Mouse (Mus musculus): ENCODE data around the gene Kcnmb3. TPM values are rescaled to one million over a fixed set of nuclear protein-coding genes. Genes with fewer than 3 reads are reported as not detected.
A peak's percentile ranks its signal among the peaks of the same experiment; 100 is the strongest.

Gene Kcnmb3
- polyA plus RNA-seq (2015; fragmentation: Nextera tagmentation; extraction: Ambion mirVana): 0.21 TPM in 1 of 2 replicates, not detected in the other

DNA sequence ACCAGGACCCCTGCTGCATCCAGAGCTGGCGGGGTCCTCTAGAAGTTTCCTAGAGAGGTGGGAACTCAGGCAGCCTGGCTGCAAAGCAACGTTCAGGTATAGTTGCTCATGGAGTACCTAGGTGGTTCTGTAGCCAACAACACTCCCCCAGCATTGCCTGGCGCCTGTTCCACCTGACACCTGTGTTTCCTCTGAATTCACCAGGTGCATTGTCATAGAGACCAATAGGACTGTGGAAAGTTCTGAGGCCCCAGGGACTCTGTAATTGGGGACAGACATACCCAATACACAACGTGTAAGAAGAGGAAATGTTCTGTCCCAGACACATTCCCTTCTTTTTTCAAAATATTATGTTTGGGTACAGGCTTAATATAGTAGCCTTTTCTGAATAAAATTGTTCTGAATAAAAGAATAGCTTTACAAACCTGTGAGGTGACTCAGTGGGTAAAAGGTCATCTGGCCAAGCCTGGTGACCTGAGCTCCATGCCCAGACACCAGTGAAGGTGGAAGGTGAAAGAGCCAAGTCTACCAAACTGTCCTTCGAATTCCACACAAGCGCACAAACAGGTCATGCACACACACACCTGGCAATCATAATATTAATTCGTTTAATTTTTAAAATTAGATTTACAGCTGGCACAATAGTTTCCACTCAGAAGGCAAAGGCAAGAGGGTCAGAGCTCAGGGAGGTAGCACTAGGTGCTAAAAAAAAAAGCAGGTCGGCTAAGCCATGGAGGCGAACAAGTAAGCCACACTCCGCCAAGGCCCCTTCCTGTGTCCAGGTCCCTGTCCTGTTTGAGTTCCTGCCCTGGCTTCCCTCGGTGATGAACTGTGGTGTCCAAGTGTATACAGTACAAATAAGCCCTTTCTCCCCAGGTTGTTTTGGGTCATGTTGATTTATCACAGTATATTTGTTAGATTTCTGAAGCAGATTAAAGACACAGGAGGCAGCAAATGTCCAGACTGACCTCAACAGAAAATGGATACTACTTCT, at the start of gene Kcnmb3:
TSS of gene Kcnmb3 (minus strand) at position 135 of the 994 bp plus-strand sequence.
- WGBS: 85% methylated on average over 11 of the region's 11 CpGs
- H3K9me3 ChIP-seq: no peaks in the 10 kb centered on the region
- no peak for ATAC-seq (ENCODE audit: low FRiP score, low read depth)
- H3K4me2 ChIP-seq: no peak within 1 kb of the TSS
- H3K36me3 ChIP-seq: no peaks in the 10 kb centered on the region
- H3K9ac ChIP-seq: no peak within 1 kb of the TSS
- no peaks in the 10 kb centered on the region for H3K27me3 ChIP-seq
- H3K27ac ChIP-seq (replicated peaks): no peak within 1 kb of the TSS
- H3K4me1 ChIP-seq (replicated peaks): no peaks in the 10 kb centered on the region
- no peak within 1 kb of the TSS for H3K4me3 ChIP-seq

DNA sequence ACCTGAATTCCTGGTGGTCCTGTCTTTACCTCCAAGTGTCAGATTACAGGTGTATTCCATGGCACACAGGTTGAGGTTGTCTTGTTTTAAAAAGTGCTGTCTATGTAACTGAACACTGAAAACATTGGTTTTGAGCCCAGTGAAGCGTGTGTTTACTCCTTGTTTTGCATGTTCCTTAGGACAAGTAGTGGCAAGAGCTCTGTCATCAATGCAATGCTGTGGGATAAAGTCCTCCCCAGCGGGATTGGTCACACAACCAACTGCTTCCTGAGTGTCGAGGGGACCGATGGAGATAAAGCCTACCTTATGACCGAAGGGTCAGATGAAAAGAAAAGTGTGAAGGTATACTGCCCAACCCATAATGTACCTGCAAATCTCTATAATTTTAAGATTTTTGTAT, 46.1 kb upstream of the Kcnmb3 start:
- Histone ChIP-seq H3K27ac (replicated peaks) (no peak overlapping the region), H3K4me3 (no peak overlapping the region), H3K36me3 (peaks cover 54% of the 10 kb centered on the region), H3K9me3 (no peaks in the 10 kb centered on the region), H3K4me2 (no peak overlapping the region), H3K9ac (no peak overlapping the region), H3K4me1 (replicated peaks) (no peaks in the 10 kb centered on the region), H3K27me3 (no peaks in the 10 kb centered on the region)
- ATAC-seq (ENCODE audit: low FRiP score, low read depth): no peak
- WGBS: 96% methylated on average over 5 of the region's 5 CpGs

- H3K4me1 ChIP-seq (replicated peaks): no peaks in the 10 kb centered on the region
- no peak overlapping the region for H3K27ac ChIP-seq (replicated peaks)
- no peak overlapping the region for H3K9ac ChIP-seq
- no peaks in the 10 kb centered on the region for H3K27me3 ChIP-seq
- no peak overlapping the region for H3K4me3 ChIP-seq
- H3K36me3 ChIP-seq: peaks cover 49% of the 10 kb centered on the region
- no peaks in the 10 kb centered on the region for H3K9me3 ChIP-seq
- no peak overlapping the region for H3K4me2 ChIP-seq
- peak; percentile 45; the same call in 1 of the 2 replicates for ATAC-seq (ENCODE audit: low FRiP score, low read depth)
- 46% methylated on average over 1 of the region's 1 CpGs for WGBS
Measured at GRCm38 (mm10) chr3:32537556-32537955, 45.5 kb upstream of the Kcnmb3 start.

DNA sequence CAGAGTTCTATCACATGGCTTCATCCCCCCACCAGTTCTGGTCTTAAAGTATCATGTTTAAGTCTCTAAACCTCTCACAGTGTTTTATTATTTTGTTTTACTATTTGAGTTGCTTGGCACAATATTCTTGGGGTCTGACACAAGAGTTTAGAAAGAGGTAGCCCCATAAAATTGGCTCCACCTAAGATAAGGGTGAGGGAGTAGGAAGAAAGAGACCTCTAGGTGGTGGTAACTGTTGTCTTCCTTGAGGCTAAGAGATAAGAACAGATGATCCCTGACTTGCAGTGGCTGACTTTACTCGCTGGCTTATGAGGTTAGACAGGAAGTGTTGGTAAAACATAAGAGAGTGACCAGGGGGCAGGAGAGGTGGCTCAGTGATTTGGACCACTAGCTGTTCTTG, 43.7 kb upstream of the Kcnmb3 start:
- H3K36me3 ChIP-seq: peaks cover 40% of the 10 kb centered on the region
- peaks cover 7% of the 10 kb centered on the region; the same call in 1 of the 2 replicates for H3K4me1 ChIP-seq (replicated peaks)
- H3K9ac ChIP-seq: no peak overlapping the region
- no peak overlapping the region for H3K4me3 ChIP-seq
- ATAC-seq (ENCODE audit: low FRiP score, low read depth): no peak
- no peak overlapping the region for H3K4me2 ChIP-seq
- no peaks in the 10 kb centered on the region for H3K27me3 ChIP-seq
- no peak overlapping the region for H3K27ac ChIP-seq (replicated peaks)
- 77% methylated on average over 1 of the region's 1 CpGs for WGBS
- no peaks in the 10 kb centered on the region for H3K9me3 ChIP-seq

DNA sequence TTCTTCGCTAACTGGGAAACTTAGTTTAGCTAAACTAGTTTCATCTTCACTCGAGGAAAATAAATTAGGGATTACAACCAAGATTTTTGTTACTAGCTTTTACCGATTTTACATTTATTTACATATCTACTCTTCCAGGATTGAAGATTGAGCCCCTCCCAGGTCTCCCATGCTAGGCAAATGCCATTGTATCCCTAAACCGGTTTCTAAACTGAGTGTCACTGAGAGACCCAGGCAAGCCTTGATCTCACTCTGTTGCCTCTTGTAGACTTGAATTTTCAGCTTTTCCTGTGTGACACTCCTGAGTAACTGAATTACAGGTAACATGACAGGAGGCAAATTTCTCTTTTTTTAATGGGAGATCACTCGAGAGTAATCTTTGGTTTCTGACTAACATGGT, 38.0 kb upstream of the Kcnmb3 start:
- peak overlapping the region; percentile 82 for H3K9ac ChIP-seq
- H3K27me3 ChIP-seq: no peaks in the 10 kb centered on the region
- peak overlapping the region; percentile 74 for H3K4me3 ChIP-seq
- ATAC-seq (ENCODE audit: low FRiP score, low read depth): no peak
- H3K27ac ChIP-seq (replicated peaks): no peak overlapping the region
- WGBS: 21% methylated on average over 5 of the region's 5 CpGs
- peaks cover 21% of the 10 kb centered on the region for H3K36me3 ChIP-seq
- H3K9me3 ChIP-seq: no peaks in the 10 kb centered on the region
- peaks cover 15% of the 10 kb centered on the region for H3K4me1 ChIP-seq (replicated peaks)
- H3K4me2 ChIP-seq: peak overlapping the region; percentile 63

GRCm38 (mm10) chr3:32529303-32529898, 37.4 kb upstream of the Kcnmb3 start, which contains the start of gene Mfn1:
Gene Mfn1, plus strand, starts transcription at chr3:32529465.
- Histone ChIP-seq H3K4me3 (peak within 1 kb of the TSS; percentile 74), H3K27ac (replicated peaks) (peak within 1 kb of the TSS; percentile 86), H3K4me1 (replicated peaks) (peaks cover 15% of the 10 kb centered on the region), H3K9ac (peak within 1 kb of the TSS; percentile 82), H3K27me3 (no peaks in the 10 kb centered on the region), H3K4me2 (peak within 1 kb of the TSS; percentile 63), H3K9me3 (no peaks in the 10 kb centered on the region), H3K36me3 (peaks cover 14% of the 10 kb centered on the region)
- peak; percentile 100 for ATAC-seq (ENCODE audit: low FRiP score, low read depth)
- WGBS: under 1% methylated on average over 47 of the region's 47 CpGs

GRCm38 (mm10) chr3:32527181-32527580, 35.1 kb upstream of the Kcnmb3 start:
- H3K4me3 ChIP-seq: no peak overlapping the region
- no peaks in the 10 kb centered on the region for H3K27me3 ChIP-seq
- no peak overlapping the region for H3K4me2 ChIP-seq
- H3K9ac ChIP-seq: no peak overlapping the region
- WGBS: 95% methylated on average over 4 of the region's 4 CpGs
- ATAC-seq (ENCODE audit: low FRiP score, low read depth): no peak
- peaks cover 15% of the 10 kb centered on the region for H3K4me1 ChIP-seq (replicated peaks)
- no peaks in the 10 kb centered on the region for H3K9me3 ChIP-seq
- H3K36me3 ChIP-seq: peaks cover 28% of the 10 kb centered on the region
- no peak overlapping the region for H3K27ac ChIP-seq (replicated peaks)

DNA sequence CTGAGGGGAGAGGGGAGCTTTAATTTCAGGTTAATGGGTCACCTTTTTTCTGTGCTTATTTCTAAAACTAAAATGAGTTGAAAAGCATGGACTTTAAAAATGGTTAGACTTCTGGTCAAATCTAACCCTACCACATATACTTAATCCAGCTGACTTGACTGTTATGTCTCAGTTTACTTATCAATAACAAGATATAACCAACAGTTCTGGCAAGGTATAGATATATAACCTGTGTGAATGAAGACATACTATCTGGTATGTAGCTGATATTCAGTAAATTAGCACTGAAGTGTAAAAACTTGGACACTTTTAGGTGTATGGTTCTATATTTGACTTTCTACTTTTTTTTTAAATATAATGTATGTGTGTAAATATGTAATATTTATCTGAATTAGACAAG, 21.5 kb upstream of the Kcnmb3 start:
- no peak for ATAC-seq (ENCODE audit: low FRiP score, low read depth)
- H3K4me2 ChIP-seq: no peak overlapping the region
- no peak overlapping the region for H3K9ac ChIP-seq
- H3K4me1 ChIP-seq (replicated peaks): peaks cover 38% of the 10 kb centered on the region
- H3K27me3 ChIP-seq: no peaks in the 10 kb centered on the region
- H3K36me3 ChIP-seq: peaks cover 21% of the 10 kb centered on the region
- no peaks in the 10 kb centered on the region for H3K9me3 ChIP-seq
- H3K4me3 ChIP-seq: no peak overlapping the region
- H3K27ac ChIP-seq (replicated peaks): no peak overlapping the region

GRCm38 (mm10) chr3:32512686-32513284, 20.8 kb upstream of the Kcnmb3 start:
- Histone ChIP-seq H3K9ac (no peak overlapping the region), H3K36me3 (peaks cover 16% of the 10 kb centered on the region), H3K4me3 (no peak overlapping the region), H3K4me2 (no peak overlapping the region), H3K27ac (replicated peaks) (no peak overlapping the region), H3K27me3 (no peaks in the 10 kb centered on the region), H3K9me3 (no peaks in the 10 kb centered on the region), H3K4me1 (replicated peaks) (peaks cover 38% of the 10 kb centered on the region)
- ATAC-seq (ENCODE audit: low FRiP score, low read depth): no peak
- 94% methylated on average over 7 of the region's 7 CpGs for WGBS

- H3K27me3 ChIP-seq: no peaks in the 10 kb centered on the region
- peak overlapping the region; percentile 71 for H3K4me3 ChIP-seq
- peaks cover 38% of the 10 kb centered on the region for H3K4me1 ChIP-seq (replicated peaks)
- no peaks in the 10 kb centered on the region for H3K9me3 ChIP-seq
- 5% methylated on average over 13 of the region's 13 CpGs for WGBS
- peaks cover 6% of the 10 kb centered on the region for H3K36me3 ChIP-seq
- peak overlapping the region; percentile 75 for H3K9ac ChIP-seq
- no peak for ATAC-seq (ENCODE audit: low FRiP score, low read depth)
- peak overlapping the region; percentile 65 for H3K4me2 ChIP-seq
- peak overlapping the region; percentile 78 for H3K27ac ChIP-seq (replicated peaks)
Measured at GRCm38 (mm10) chr3:32511191-32511550, 19.1 kb upstream of the Kcnmb3 start.

DNA sequence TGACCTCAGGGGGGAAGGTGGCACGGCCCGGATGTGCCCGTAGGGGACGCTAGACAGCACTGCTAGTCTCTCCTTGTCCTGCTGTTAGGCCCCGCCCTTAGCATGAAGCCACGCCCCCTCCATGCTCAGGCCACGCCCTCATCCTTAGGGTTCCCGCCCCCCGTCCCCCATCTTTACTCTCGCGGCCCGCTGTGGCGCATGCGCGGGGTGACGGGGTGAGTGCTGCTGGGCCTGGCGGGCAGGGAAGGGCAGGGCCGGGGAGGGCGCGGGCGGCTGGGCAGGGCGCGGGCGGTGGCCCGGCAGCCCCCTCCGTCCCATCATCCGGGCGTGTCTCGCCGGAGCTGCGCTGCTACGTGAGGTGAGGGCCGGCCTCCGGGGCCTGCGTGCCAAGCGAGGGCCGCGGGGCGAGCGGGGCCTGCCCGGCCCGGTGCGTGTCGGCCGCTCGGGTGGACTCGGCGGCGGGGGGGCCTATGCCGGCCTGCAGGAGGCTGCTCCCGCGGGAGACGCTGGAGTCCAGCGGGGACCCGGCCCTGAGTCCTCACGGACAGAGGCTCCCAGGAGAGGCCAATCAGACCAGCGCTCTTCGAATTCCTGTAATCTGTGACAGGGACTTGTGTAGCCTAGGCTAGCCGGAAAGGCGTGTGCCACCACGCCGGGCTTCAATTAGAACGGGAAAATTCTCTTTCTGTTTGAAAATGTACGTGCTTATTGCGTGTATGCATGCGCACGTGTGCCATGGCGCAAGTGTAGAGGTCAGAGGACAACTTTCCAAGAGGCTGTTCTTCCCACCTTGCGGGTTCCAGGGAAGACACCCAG, 18.6 kb upstream of the Kcnmb3 start:
- Histone ChIP-seq H3K9ac (peak overlapping the region; percentile 75), H3K9me3 (no peaks in the 10 kb centered on the region), H3K27me3 (no peaks in the 10 kb centered on the region), H3K4me3 (peak overlapping the region; percentile 71), H3K36me3 (peaks cover 6% of the 10 kb centered on the region), H3K4me1 (replicated peaks) (peaks cover 38% of the 10 kb centered on the region), H3K27ac (replicated peaks) (peak overlapping the region; percentile 78), H3K4me2 (peak overlapping the region; percentile 65)
- ATAC-seq (ENCODE audit: low FRiP score, low read depth): peak; percentile 93
- WGBS: under 1% methylated on average over 67 of the region's 69 CpGs

Data from hindbrain, embryonic 15.5 days (tissue).